Mouse (Mus musculus) mouse embryonic stem cell (cell line): ENCODE measurements around the gene Orm1.

ENCODE experiments used
- in situ Hi-C, 2 experiments: fragments of 300-500 bp; cut with MboI; formaldehyde crosslinking; loops; 1 replicate in 1 of 2; 3 replicates in 1 of 2; pipeline ENCODE4 v1.14.3; 2019 to 2020; ENCODE audit warnings: low sequenced_read_pairs in 2 of 2, low pct_unique_long_range_greater_than_20kb in 1 of 2, mixed read lengths in 1 of 2; ENCODE audit not compliant: unreplicated experiment in 1 of 2

Orm1 gene

GRCm38 (mm10) chr4:63385784-63386183 lies 41.4 kb downstream of the Orm1 start:
- in situ Hi-C loops = no loop called here

GRCm38 (mm10) chr4:63388029-63388428 lies 43.7 kb downstream of the Orm1 start:
- in situ Hi-C loops = no loop called here

GRCm38 (mm10) chr4:63389121-63389886 lies 44.9 kb downstream of the Orm1 start:
- in situ Hi-C loops = no loop called here

GRCm38 (mm10) chr4:63389887-63390528 lies 45.6 kb downstream of the Orm1 start:
- in situ Hi-C loops = no loop called here

- in situ Hi-C loops = no loop called here
Measured at GRCm38 (mm10) chr4:63391322-63391721, 47.0 kb downstream of the Orm1 start.
